Mouse (Mus musculus): ENCODE data around the gene Rad51c. TPM values are rescaled to one million over a fixed set of nuclear protein-coding genes. Genes with fewer than 3 reads are reported as not detected.
"Not testable (repeated sequence)": the region's sequence is repeated elsewhere in the genome, so short reads cannot be mapped to it uniquely, and the experiment has no call there.

Rad51c gene
- polyA plus RNA-seq, 1 experiment from 2014 or later: 4.3 TPM

DNA sequence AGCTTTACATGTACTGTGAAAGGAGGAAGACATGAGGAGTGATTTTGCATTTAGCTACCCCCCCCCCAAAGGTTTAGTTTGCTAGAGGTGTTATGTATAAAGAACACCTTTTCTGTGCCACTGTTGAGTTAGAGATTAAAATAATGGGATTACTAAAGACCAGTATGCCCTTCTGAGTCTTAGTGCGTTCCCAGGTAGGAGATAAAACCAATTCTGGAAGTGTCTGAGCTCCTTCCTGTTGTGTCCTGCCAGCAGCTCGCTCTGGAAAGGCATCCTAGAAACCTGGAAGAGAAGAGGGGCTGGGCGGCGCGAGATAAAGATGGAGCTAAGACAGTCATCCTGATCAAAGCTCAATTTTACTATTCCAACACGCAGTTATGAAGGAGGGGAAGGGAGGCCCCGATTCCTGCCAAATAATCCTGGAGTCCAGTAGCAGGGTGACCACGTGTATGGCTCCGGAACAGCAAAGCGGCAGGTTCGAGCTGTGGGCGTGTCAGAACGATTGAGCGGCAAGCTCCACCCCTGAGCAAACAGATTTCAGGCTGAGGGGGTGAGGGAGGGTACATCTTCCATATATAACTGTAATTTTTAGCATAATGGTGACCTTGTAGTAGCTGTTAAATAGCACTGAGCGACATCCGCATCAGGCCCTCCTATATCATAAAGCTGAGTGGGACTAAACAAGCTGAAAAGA lies 40.1 kb upstream of the Rad51c start:
- Histone ChIP-seq H3K9me3 (replicated peaks) (no peaks in the 10 kb centered on the region), H3K27me3 (no peaks in the 10 kb centered on the region), H3K36me3 (replicated peaks) (no peaks in the 10 kb centered on the region), H3K4me3 (replicated peaks) (no peak overlapping the region), H3K27ac (replicated peaks) (peak overlapping the region; percentile 53; the same call in 1 of the 2 replicates), H3K4me1 (replicated peaks) (peaks cover 44% of the 10 kb centered on the region), H3K9ac (0 out of 2 replicates have a peak overlapping the region, but pooled peaks have one; percentile 11), H3K4me2 (peak overlapping the region; percentile 42)
- no peak for ATAC-seq (ENCODE audit: insufficient read depth)
- WGBS (ENCODE audit: insufficient replicate concordance): 10% methylated on average over 16 of the region's 16 CpGs

DNA sequence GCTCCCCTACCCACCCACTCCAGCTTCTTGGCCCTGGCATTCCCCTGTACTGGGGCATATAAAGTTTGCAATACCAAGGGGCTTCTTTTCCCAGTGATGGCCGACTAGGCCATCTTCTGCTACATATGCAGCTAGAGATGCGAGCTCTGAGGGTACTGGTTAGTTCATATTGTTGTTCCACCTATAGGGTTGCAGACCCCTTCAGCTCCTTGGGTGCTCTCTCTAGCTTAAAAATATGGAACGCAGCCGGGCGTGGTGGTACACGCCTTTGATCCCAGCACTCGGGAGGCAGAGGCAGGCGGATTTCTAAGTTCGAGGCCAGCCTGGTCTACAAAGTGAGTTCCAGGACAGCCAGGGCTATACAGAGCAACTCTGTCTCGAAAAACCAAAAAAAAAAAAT lies 39.3 kb upstream of the Rad51c start:
- peaks cover 35% of the 10 kb centered on the region for H3K4me1 ChIP-seq (replicated peaks)
- H3K27ac ChIP-seq (replicated peaks): peak overlapping the region; percentile 77
- H3K4me3 ChIP-seq (replicated peaks); H3K9ac ChIP-seq; H3K4me2 ChIP-seq; H3K27me3 ChIP-seq; ATAC-seq (ENCODE audit: insufficient read depth); H3K36me3 ChIP-seq (replicated peaks); H3K9me3 ChIP-seq (replicated peaks): not testable (repeated sequence)
- 43% methylated on average over 10 of the region's 10 CpGs for WGBS (ENCODE audit: insufficient replicate concordance)

DNA sequence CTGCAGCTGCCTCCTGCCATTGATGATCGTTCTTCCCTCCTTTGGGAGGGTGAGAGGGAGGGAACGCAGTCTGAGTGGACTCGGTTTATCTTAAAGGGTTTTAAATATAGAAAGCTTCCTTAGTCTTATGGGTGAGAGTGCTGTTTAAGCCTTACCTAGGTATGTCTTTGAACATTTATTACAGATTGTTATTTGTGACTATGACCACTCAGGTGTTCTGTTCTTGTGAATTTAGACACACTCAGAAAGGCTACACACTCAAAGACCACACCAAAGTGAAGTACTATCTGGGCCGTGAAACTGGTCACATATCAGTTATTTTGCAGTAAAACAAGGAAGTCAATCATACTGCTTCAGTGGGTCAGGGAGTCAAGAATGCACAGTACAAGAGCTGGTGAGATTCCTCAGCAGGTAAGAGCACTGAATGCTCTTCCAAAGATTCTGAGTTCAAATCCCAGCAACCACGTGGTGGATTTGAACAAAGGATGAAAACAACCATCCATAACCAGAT lies 38.7 kb upstream of the Rad51c start:
- peak overlapping the region; percentile 77 for H3K27ac ChIP-seq (replicated peaks)
- WGBS (ENCODE audit: insufficient replicate concordance): 0% methylated on average over 5 of the region's 5 CpGs
- no peaks in the 10 kb centered on the region for H3K36me3 ChIP-seq (replicated peaks)
- H3K4me3 ChIP-seq (replicated peaks): no peak overlapping the region
- H3K27me3 ChIP-seq: no peaks in the 10 kb centered on the region
- H3K4me2 ChIP-seq: no peak overlapping the region
- H3K9me3 ChIP-seq (replicated peaks): no peaks in the 10 kb centered on the region
- H3K4me1 ChIP-seq (replicated peaks): peaks cover 33% of the 10 kb centered on the region
- peak overlapping the region; percentile 31; the same call in 1 of the 2 replicates for H3K9ac ChIP-seq
- no peak for ATAC-seq (ENCODE audit: insufficient read depth)

DNA sequence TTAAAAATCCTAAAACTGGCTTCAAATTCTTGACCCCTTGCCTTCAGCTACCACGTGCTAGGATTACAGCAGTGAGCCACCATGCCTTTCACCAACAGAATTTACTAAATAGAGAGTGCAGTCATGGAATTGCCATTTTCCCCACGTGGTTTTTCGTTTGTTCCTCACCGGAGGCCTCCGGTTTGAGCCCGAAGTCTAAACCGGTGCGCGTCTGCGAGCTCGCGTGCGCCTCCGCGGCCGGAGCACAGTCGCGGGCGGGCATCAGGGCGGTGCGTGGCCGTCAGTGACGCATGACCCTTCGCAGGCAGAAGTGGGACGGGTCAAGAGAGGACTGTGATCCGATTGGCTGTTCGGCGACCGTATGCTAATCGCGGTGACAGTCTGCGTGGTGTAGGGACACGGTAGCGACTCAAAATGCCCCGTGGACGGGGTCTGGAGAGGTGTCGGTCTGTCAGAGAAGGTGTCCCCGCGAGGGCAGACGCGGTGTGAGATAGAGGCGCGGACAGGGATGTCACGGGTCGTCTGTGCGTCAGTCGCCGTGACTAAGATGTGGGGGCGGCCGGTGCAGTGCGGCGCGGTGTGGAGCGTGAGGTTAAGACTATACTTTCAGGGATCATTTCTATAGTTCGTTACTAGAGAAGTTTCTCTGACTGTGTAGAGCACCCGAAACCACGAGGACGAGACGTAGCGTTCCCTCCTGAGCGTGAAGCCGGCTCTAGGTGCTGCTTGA lies 38.1 kb upstream of the Rad51c start:
- Histone ChIP-seq H3K9ac (peak overlapping the region; percentile 63), H3K4me2 (peak overlapping the region; percentile 78), H3K27ac (replicated peaks) (peak overlapping the region; percentile 77), H3K4me1 (replicated peaks) (peaks cover 30% of the 10 kb centered on the region), H3K4me3 (replicated peaks) (peak overlapping the region; percentile 46)
- not testable (repeated sequence) for H3K27me3 ChIP-seq; H3K36me3 ChIP-seq (replicated peaks); H3K9me3 ChIP-seq (replicated peaks)
- WGBS (ENCODE audit: insufficient replicate concordance): under 1% methylated on average over 35 of the region's 62 CpGs
- ATAC-seq (ENCODE audit: insufficient read depth): peak; percentile 94

DNA sequence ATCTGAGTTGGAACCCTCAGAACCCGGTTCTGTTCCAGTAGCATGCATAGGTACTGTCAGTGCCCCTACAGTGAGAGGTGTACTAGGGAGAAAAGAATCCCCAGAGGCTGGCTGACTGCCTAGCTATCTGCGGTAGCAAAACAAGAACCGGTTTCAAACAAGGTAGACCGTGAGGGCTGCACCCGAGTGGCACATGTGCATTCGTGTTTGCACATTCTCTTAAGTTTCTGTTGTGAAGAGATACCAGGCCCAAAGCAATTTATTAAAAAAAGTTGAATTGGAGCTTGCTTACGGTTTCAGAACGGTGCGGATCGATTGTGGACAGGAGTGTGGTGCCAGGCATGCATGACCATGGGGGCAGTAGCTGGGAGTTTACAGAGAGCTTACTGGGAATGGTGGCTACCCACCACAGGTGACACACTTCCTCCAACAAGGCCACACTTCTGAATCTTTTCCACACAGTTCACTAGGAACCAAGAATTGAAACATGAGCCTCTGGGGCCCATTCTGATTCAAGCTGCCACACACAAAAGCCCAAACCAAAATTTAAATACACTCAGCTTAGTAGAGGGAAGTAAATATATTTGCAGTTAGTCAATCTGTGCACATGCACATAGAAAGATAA lies 35.2 kb upstream of the Rad51c start:
- H3K36me3 ChIP-seq (replicated peaks): no peaks in the 10 kb centered on the region
- no peak overlapping the region for H3K4me2 ChIP-seq
- H3K9ac ChIP-seq: no peak overlapping the region
- WGBS (ENCODE audit: insufficient replicate concordance): 78% methylated on average over 10 of the region's 10 CpGs
- H3K9me3 ChIP-seq (replicated peaks): no peaks in the 10 kb centered on the region
- no peak for ATAC-seq (ENCODE audit: insufficient read depth)
- H3K4me3 ChIP-seq (replicated peaks): no peak overlapping the region
- H3K27ac ChIP-seq (replicated peaks): no peak overlapping the region
- peaks cover 33% of the 10 kb centered on the region for H3K4me1 ChIP-seq (replicated peaks)
- H3K27me3 ChIP-seq: no peaks in the 10 kb centered on the region

DNA sequence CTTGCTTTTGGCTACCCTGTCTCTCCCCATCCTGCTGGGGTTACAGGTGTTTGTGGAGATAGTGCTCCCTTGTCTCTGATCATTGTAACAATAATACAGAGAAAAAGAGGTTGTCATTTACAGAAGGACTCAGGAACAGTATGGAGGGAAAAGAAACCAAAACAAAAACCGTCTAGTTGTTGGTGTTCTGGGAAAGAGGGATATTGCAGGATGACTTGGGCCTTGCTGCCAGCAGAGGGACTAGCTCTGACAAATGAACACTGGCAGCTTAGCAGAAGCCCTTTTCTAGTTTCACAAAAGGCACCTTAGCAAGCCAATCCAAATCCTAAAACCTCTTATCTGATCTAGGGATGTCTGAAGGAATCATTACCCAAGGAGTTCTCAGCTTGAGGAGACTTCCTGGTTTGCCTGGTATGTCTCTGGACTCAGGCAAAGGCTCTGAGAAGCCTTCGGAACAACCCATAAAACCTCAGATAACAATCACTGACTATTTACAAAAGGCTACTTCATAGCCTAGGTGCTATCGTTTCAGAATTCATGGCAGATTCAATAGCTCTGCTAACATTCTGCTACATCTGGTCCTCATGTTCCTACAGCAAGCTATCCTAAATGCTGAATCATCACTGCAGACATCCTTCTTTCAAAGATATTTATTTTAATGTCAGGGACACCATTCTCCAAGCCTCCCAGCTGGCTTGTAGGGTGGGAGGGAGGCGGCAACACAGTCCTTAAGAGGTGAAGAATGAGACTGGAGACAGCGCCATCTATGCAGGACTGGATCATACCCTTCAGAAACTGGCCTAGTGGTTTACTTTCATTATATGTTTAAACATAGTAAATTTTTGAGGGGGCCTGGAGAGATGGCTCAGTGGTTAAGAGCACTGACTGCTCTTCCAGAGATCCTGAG lies 31.8 kb upstream of the Rad51c start:
- H3K9ac ChIP-seq: peak overlapping the region; percentile 5; the same call in 1 of the 2 replicates
- H3K27me3 ChIP-seq: no peaks in the 10 kb centered on the region
- no peaks in the 10 kb centered on the region for H3K36me3 ChIP-seq (replicated peaks)
- H3K4me1 ChIP-seq (replicated peaks): peaks cover 26% of the 10 kb centered on the region
- WGBS (ENCODE audit: insufficient replicate concordance): 45% methylated on average over 5 of the region's 5 CpGs
- no peak overlapping the region for H3K4me2 ChIP-seq
- H3K9me3 ChIP-seq (replicated peaks): no peaks in the 10 kb centered on the region
- no peak overlapping the region for H3K4me3 ChIP-seq (replicated peaks)
- ATAC-seq (ENCODE audit: insufficient read depth): no peak
- no peak overlapping the region for H3K27ac ChIP-seq (replicated peaks)

DNA sequence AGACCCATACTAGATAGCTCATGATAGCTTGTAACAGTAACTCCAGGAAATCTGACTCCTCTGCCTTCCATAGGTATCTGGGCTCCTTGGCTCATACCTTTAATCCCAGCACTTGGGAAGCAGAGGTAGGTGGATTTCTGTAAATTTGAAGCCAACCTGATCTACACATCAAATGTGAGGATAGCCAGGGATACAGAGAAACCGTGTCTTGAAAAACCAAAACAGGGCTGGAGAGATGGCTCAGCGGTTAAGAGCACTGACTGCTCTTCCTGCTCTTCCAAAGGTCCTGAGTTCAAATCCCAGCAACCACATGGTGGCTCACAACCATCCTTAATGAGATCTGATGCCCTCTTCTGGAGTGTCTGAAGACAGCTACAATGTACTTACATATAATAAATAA lies 30.4 kb upstream of the Rad51c start:
- 82% methylated on average over 2 of the region's 2 CpGs for WGBS (ENCODE audit: insufficient replicate concordance)
- H3K4me3 ChIP-seq (replicated peaks); H3K4me2 ChIP-seq; H3K9ac ChIP-seq; ATAC-seq (ENCODE audit: insufficient read depth); H3K27me3 ChIP-seq; H3K36me3 ChIP-seq (replicated peaks); H3K27ac ChIP-seq (replicated peaks); H3K9me3 ChIP-seq (replicated peaks): not testable (repeated sequence)
- peaks cover 26% of the 10 kb centered on the region for H3K4me1 ChIP-seq (replicated peaks)

DNA sequence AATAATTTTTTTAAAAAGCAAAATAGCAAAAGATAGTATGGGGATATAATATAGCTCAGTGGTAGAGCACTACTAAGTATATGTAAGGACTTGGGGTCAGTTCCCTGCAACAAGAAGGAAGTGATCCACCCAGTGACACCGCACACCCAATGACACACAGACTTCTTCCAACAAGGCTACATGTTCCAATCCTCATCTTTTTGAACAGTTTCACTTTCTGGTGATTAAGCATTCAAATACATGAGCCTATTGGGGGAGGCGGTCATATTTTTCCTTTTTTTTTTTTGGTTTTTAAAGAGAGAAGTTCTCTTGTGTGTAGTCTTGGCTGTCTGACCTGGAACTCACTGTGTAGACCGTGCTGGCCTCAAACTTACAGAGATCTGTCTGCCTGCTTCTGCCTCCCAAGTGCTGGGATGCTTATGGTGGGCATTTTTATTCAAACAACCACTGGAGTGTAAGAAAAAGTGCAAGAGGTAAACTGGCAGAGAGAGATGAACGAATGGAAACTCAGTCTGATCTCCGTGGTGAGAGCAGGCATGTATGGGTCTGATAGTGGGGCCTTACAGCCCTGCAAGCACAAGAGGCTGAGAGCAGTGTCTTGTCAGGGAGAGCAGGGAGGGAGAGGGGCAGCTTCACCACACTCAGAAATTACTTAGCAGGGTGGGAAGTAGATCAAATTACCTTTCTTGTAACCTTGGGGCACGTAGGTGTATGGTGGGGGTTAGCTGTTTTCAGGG lies 28.3 kb upstream of the Rad51c start:
- H3K9ac ChIP-seq: no peak overlapping the region
- H3K4me2 ChIP-seq: no peak overlapping the region
- H3K4me3 ChIP-seq (replicated peaks): no peak overlapping the region
- H3K27me3 ChIP-seq: no peaks in the 10 kb centered on the region
- no peaks in the 10 kb centered on the region for H3K36me3 ChIP-seq (replicated peaks)
- 38% methylated on average over 6 of the region's 6 CpGs for WGBS (ENCODE audit: insufficient replicate concordance)
- peaks cover 33% of the 10 kb centered on the region for H3K4me1 ChIP-seq (replicated peaks)
- no peaks in the 10 kb centered on the region for H3K9me3 ChIP-seq (replicated peaks)
- ATAC-seq (ENCODE audit: insufficient read depth): peak; percentile 56; the same call in 1 of the 2 replicates
- H3K27ac ChIP-seq (replicated peaks): no peak overlapping the region; the same call in 1 of the 2 replicates

DNA sequence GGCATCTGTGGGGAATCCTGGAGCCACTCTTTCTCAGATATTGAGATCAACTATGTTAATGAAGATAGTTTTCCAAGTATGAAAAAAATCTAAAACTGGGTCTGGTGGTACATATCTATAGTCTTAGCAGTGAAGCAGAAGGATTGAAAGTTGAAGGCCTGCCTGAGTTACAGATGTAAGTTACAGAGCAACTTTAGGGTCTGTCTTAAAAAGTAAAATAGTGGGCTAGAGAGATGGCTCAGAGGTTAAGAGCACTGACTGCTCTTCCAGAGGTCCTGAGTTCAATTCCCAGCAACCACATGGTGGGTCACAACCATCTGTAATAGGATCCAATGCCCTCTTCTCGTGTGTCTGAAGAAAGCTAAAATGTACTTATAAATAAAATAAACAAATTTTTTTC lies 27.7 kb upstream of the Rad51c start:
- no peaks in the 10 kb centered on the region for H3K27me3 ChIP-seq
- 59% methylated on average over 1 of the region's 1 CpGs for WGBS (ENCODE audit: insufficient replicate concordance)

DNA sequence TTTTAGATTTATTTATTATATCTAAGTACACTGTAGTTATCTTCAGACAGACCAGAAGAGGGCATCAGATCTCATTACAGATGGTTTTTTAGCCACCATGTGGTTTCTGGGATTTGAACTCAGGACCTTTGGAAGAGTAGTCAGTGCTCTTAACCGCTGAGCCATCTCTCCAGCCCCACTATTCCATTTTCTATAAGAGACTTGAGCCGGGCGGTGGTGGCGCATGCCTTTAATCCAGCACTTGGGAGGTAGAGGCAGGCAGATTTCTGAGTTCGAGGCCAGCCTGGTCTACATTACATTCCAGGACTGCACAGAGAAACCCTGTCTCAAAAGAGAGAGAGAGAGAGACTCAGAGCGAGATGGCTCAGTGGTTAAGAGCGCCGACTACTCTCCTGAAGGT lies 27.1 kb upstream of the Rad51c start:
- WGBS (ENCODE audit: insufficient replicate concordance): 81% methylated on average over 8 of the region's 8 CpGs
- not testable (repeated sequence) for H3K4me3 ChIP-seq (replicated peaks); H3K9me3 ChIP-seq (replicated peaks); H3K9ac ChIP-seq; H3K4me2 ChIP-seq; ATAC-seq (ENCODE audit: insufficient read depth); H3K36me3 ChIP-seq (replicated peaks); H3K27ac ChIP-seq (replicated peaks); H3K27me3 ChIP-seq
- H3K4me1 ChIP-seq (replicated peaks): peaks cover 43% of the 10 kb centered on the region

More for the DNA sequence above, 27.7 kb upstream of the Rad51c start:
- no peaks in the 10 kb centered on the region for H3K36me3 ChIP-seq (replicated peaks)
- no peak for ATAC-seq (ENCODE audit: insufficient read depth)
- no peak overlapping the region for H3K4me3 ChIP-seq (replicated peaks)
- H3K9me3 ChIP-seq (replicated peaks): no peaks in the 10 kb centered on the region
- no peak overlapping the region for H3K9ac ChIP-seq
- H3K4me1 ChIP-seq (replicated peaks): peaks cover 39% of the 10 kb centered on the region
- H3K4me2 ChIP-seq: no peak overlapping the region
- H3K27ac ChIP-seq (replicated peaks): no peak overlapping the region
